Mouse (Mus musculus) erythroblast, embryonic 14.5 days (primary cell): Measurements from ENCODE around the gene Ubfd1. TPM values are rescaled to one million over a fixed set of nuclear protein-coding genes. Genes with fewer than 3 reads are reported as not detected.

Experiments used
- H3K27me3 ChIP-seq: 2 replicates; pipeline ENCODE4 v1.6.1; 2012; ENCODE audit warnings: inconsistent platforms; ENCODE audit not compliant: control insufficient read depth
- H3K36me3 ChIP-seq: 2 replicates; pipeline ENCODE4 v1.6.1; 2012; ENCODE audit warnings: mild to moderate bottlenecking, inconsistent platforms; ENCODE audit not compliant: control insufficient read depth
- H3K4me1 ChIP-seq: 2 replicates; pipeline ENCODE4 v1.6.1; 2012; ENCODE audit warnings: inconsistent platforms; ENCODE audit not compliant: control insufficient read depth
- H3K4me3 ChIP-seq: replicated peaks from 2 replicates; pipeline ENCODE3; 2012; ENCODE audit warnings: moderate library complexity, mild to moderate bottlenecking, inconsistent platforms
- H3K9me3 ChIP-seq: 2 replicates; pipeline ENCODE4 v1.6.1; 2012; ENCODE audit warnings: low read length, inconsistent platforms, mixed read lengths; ENCODE audit not compliant: control insufficient read depth
- GATA1 ChIP-seq: IDR thresholded peaks from 2 replicates; pipeline ENCODE4 v1.6.1; 2012; ENCODE audit warnings: low read length, inconsistent platforms, mixed read lengths
- TAL1 ChIP-seq: IDR thresholded peaks from 3 replicates; pipeline ENCODE4 v1.6.1; 2012; ENCODE audit warnings: low read length, inconsistent platforms, mixed read lengths
- polyA plus RNA-seq: library from polyadenylated mRNA; stranded (reverse); fragments of >175 nt; gene quantifications from 2 replicates; pipeline ENCODE4 v1.2.3, GENCODE M21; 2012

Gene Ubfd1
- 0.71 and 0.78 TPM in 2 replicates for polyA plus RNA-seq

- Histone ChIP-seq H3K9me3 (no peaks in the 10 kb centered on the region), H3K27me3 (no peaks in the 10 kb centered on the region), H3K4me1 (peaks cover 37% of the 10 kb centered on the region), H3K36me3 (peaks cover 32% of the 10 kb centered on the region), H3K4me3 (peak within 1 kb of the TSS; percentile 94)
- no peak for TF ChIP-seq TAL1
- TF ChIP-seq GATA1, result no peak
Measured at GRCm38 (mm10) chr7:122066945-122067516, at the start of gene Ubfd1, which contains the start of gene Ears2. TSS of gene Ubfd1 (plus strand) at chr7:122067175. TSS of gene Ears2 (minus strand) at chr7:122067263.

GRCm38 (mm10) chr7:122018247-122018646 lies 48.7 kb upstream of the Ubfd1 start:
- peaks cover 16% of the 10 kb centered on the region for H3K36me3 ChIP-seq
- peak overlapping the region; percentile 71 for H3K4me3 ChIP-seq
- TF ChIP-seq TAL1 (no peak), GATA1 (peak; percentile 33; the same call in 1 of the 2 replicates)
- H3K27me3 ChIP-seq, result no peaks in the 10 kb centered on the region
- no peaks in the 10 kb centered on the region for H3K9me3 ChIP-seq
- H3K4me1 ChIP-seq, result peaks cover 77% of the 10 kb centered on the region

- Histone ChIP-seq H3K27me3 (no peaks in the 10 kb centered on the region), H3K4me1 (peaks cover 80% of the 10 kb centered on the region)
- TF ChIP-seq TAL1 (no peak), GATA1 (no peak)
Measured at GRCm38 (mm10) chr7:122018978-122019377, 48.0 kb upstream of the Ubfd1 start.

GRCm38 (mm10) chr7:122020273-122020666 lies 46.7 kb upstream of the Ubfd1 start:
- TF ChIP-seq TAL1 (no peak), GATA1 (no peak)
- H3K4me3 ChIP-seq, result peak overlapping the region; percentile 71
- H3K27me3 ChIP-seq, result no peaks in the 10 kb centered on the region
- peaks cover 71% of the 10 kb centered on the region for H3K4me1 ChIP-seq
- peaks cover 16% of the 10 kb centered on the region for H3K36me3 ChIP-seq
- H3K9me3 ChIP-seq, result no peaks in the 10 kb centered on the region

More at GRCm38 (mm10) chr7:122018978-122019377, 48.0 kb upstream of the Ubfd1 start:
- Histone ChIP-seq H3K9me3 (no peaks in the 10 kb centered on the region), H3K4me3 (peak overlapping the region; percentile 71), H3K36me3 (peaks cover 16% of the 10 kb centered on the region)

GRCm38 (mm10) chr7:122020667-122021354 lies 46.2 kb upstream of the Ubfd1 start, which contains the start of gene Gga2:
TSS of gene Gga2 (minus strand) at chr7:122021222.
- Histone ChIP-seq H3K4me3 (peak within 1 kb of the TSS; percentile 71), H3K27me3 (no peaks in the 10 kb centered on the region), H3K4me1 (peaks cover 65% of the 10 kb centered on the region), H3K36me3 (peaks cover 13% of the 10 kb centered on the region), H3K9me3 (no peaks in the 10 kb centered on the region)
- TF ChIP-seq GATA1 (no peak), TAL1 (no peak)

- TF ChIP-seq TAL1, result no peak
- Histone ChIP-seq H3K4me3 (no peak overlapping the region), H3K36me3 (peaks cover 4% of the 10 kb centered on the region), H3K4me1 (peaks cover 52% of the 10 kb centered on the region), H3K27me3 (no peaks in the 10 kb centered on the region), H3K9me3 (no peaks in the 10 kb centered on the region)
Measured at GRCm38 (mm10) chr7:122022131-122022530, 44.8 kb upstream of the Ubfd1 start.

GRCm38 (mm10) chr7:122033371-122033770 lies 33.6 kb upstream of the Ubfd1 start:
- peaks cover 3% of the 10 kb centered on the region for H3K4me1 ChIP-seq
- no peaks in the 10 kb centered on the region for H3K9me3 ChIP-seq
- H3K4me3 ChIP-seq, result no peak overlapping the region
- no peak for TF ChIP-seq TAL1
- TF ChIP-seq GATA1, result no peak
- peaks cover 9% of the 10 kb centered on the region for H3K36me3 ChIP-seq
- peaks cover 2% of the 10 kb centered on the region for H3K27me3 ChIP-seq

GRCm38 (mm10) chr7:122034348-122034747 lies 32.6 kb upstream of the Ubfd1 start:
- Histone ChIP-seq H3K4me3 (no peak overlapping the region), H3K36me3 (peaks cover 11% of the 10 kb centered on the region), H3K4me1 (peaks cover 3% of the 10 kb centered on the region), H3K9me3 (no peaks in the 10 kb centered on the region), H3K27me3 (peaks cover 2% of the 10 kb centered on the region)
- TF ChIP-seq TAL1, result no peak
- no peak for TF ChIP-seq GATA1

- Histone ChIP-seq H3K27me3 (no peaks in the 10 kb centered on the region), H3K4me3 (no peak overlapping the region), H3K36me3 (peaks cover 29% of the 10 kb centered on the region), H3K9me3 (no peaks in the 10 kb centered on the region), H3K4me1 (peaks cover 21% of the 10 kb centered on the region)
- TF ChIP-seq TAL1 (no peak), GATA1 (no peak)
Measured at GRCm38 (mm10) chr7:122044106-122044505, 22.9 kb upstream of the Ubfd1 start.
